Mouse (Mus musculus) stomach, postnatal 0 days (tissue): ENCODE measurements at regions not wholly inside any gene's neighbourhood (a gene's known extent, or its start where the extent isn't known, plus 50 kb on each side); places are given as distances from the start of the nearest gene placed in this dataset.

Experiments
- ATAC-seq: fragments of 200-750 bp; cut with Nextera tagmentation; 2 replicates; pipeline ENCODE4 v1.8.0; 2017; ENCODE audit not compliant: low FRiP score, low TSS enrichment
- DNase-seq: peaks from one replicate; pipeline ENCODE4 v3.0.0-alpha.2; 2016; ENCODE audit warnings: low spot score
- H3K27ac ChIP-seq: fragments of 300-500 bp; sonication (generic); replicated peaks from 2 replicates; pipeline ENCODE4 v1.5.1; 2014; ENCODE audit warnings: mild to moderate bottlenecking, control low read depth
- H3K27me3 ChIP-seq: fragments of 300-500 bp; sonication (generic); 2 replicates; pipeline ENCODE4 v1.6.1; 2014; ENCODE audit warnings: low read length; ENCODE audit not compliant: control insufficient read depth, insufficient read depth
- H3K36me3 ChIP-seq: fragments of 300-500 bp; sonication (generic); 2 replicates; pipeline ENCODE4 v1.6.1; 2014; ENCODE audit warnings: low read length, mixed read lengths; ENCODE audit not compliant: control insufficient read depth, insufficient read depth
- H3K4me1 ChIP-seq: fragments of 300-500 bp; sonication (generic); replicated peaks from 2 replicates; pipeline ENCODE4 v1.6.1; 2014; ENCODE audit warnings: antibody characterized with exemption; ENCODE audit not compliant: control insufficient read depth, insufficient read depth
- H3K4me2 ChIP-seq: fragments of 300-500 bp; sonication (generic); replicated peaks from 2 replicates; pipeline ENCODE4 v1.6.1; 2014; ENCODE audit warnings: low read depth, mild to moderate bottlenecking, control low read depth, moderate library complexity
- H3K4me3 ChIP-seq: fragments of 300-500 bp; sonication (generic); 2 replicates; pipeline ENCODE4 v1.5.1; 2014; ENCODE audit warnings: low read depth, low read length, control low read depth
- H3K9ac ChIP-seq: fragments of 300-500 bp; sonication (generic); 2 replicates; pipeline ENCODE4 v1.6.1; 2014; ENCODE audit warnings: mild to moderate bottlenecking, low read length, control low read depth, mixed read lengths
- H3K9me3 ChIP-seq: fragments of 300-500 bp; sonication (generic); 2 replicates; pipeline ENCODE4 v1.6.1; 2016; ENCODE audit warnings: low read length; ENCODE audit not compliant: control insufficient read depth
- CTCF ChIP-seq: IDR thresholded peaks from 2 replicates; pipeline ENCODE4 v1.5.1; 2016; ENCODE audit warnings: antibody characterized with exemption, low read depth, mild to moderate bottlenecking, moderate library complexity
- EP300 ChIP-seq: optimal IDR thresholded peaks from 2 replicates; pipeline ENCODE3; 2016; ENCODE audit warnings: antibody characterized with exemption
- WGBS: fragments of 180-500 bp; shearing (Covaris S2); extraction: QIAGEN DNeasy Blood & Tissue Kit; methylation state at CpG from one replicate; pipeline ENCODE4 v1.1.7; 2014; 5-methylcytosine and 5-hydroxymethylcytosine counted together

- DNase-seq, result no peak
- Histone ChIP-seq H3K27me3 (no peaks in the 10 kb centered on the region), H3K4me3 (no peak overlapping the region), H3K27ac (no peak overlapping the region), H3K4me1 (no peaks in the 10 kb centered on the region), H3K4me2 (no peak overlapping the region), H3K9me3 (no peaks in the 10 kb centered on the region), H3K36me3 (no peaks in the 10 kb centered on the region), H3K9ac (no peak overlapping the region)
- TF ChIP-seq CTCF, result no peak
- TF ChIP-seq EP300, result no peak
- WGBS, result 45% methylated on average over 10 of the region's 10 CpGs
- no peak for ATAC-seq
These were observed 280.8 kb upstream of the Galnt5 start for GRCm38 (mm10) chr2:57716754-57717510.
